ENCODE assay signal across 8 mouse cellular contexts in the genomic region with DNA sequence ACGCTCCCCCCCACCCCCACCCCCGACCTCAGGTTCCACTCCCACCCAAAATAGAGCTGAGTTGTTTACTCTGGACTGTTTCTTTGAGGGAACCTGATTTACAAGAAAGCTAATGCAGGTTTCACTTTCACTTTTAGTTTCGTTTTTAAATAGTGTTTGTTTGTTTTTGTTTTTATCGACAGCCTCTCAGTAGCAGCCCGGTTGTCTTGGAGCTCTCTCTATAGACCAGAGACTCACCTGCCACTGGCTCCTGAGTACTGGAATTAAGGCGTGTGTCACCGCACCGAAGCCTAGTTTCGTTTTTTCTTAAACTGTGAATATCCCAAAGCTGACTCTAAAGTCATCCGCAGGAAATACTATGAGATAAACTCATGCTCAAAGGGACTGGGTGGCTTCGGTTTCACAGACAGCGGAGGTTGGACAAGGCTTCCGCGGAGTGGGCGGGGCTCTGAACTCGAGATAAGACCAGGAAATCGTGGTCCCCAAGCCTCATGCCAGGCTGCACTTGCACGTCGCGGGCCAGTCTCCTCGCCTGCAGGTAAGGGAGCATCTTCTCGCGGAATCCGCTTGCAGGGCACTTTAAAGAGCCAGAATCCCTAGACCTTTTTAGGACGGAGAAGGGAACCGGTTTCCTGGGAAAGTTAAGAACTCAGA. TPM values are rescaled to one million over a fixed set of nuclear protein-coding genes. Genes with fewer than 3 reads are reported as not detected.
DNase-seq lines count a peak whose midpoint lies in the region; ATAC-seq and TF ChIP-seq lines count a peak whose summit lies in the region.

Plgrkt (minus strand) TSS at position 422 of the 654 bp plus-strand sequence.
Cd274 (plus strand) TSS at position 487 of the 654 bp plus-strand sequence.

- peak within 1 kb of the TSS; percentile 73 for H3K4me3 ChIP-seq in G1E (ENCODE audit: low read depth, low read length)
- H3K4me3 ChIP-seq in forebrain, embryonic 14.5 days (ENCODE audit: low read depth, low read length): peak within 1 kb of the TSS; percentile 34

- no peaks in the 10 kb centered on the region for H3K27me3 ChIP-seq in G1E (ENCODE audit: insufficient read depth, low read length)
- no peaks in the 10 kb centered on the region for H3K27me3 ChIP-seq in forebrain, embryonic 14.5 days (replicated peaks; ENCODE audit: control insufficient read depth, insufficient read depth, low read length)

- peaks cover 64% of the 10 kb centered on the region for H3K4me1 ChIP-seq in G1E (ENCODE audit: insufficient read depth, low read depth, low read length)
- peaks cover 6% of the 10 kb centered on the region for H3K4me1 ChIP-seq in forebrain, embryonic 14.5 days (ENCODE audit: control insufficient read depth, insufficient read depth, low read length)

- peak; percentile 84 for ATAC-seq in G1E (ENCODE audit: extremely low read depth, insufficient number of reproducible peaks, low FRiP score, poor library complexity, severe bottlenecking)
- peak; percentile 85 for ATAC-seq in cerebellum, adult (ENCODE audit: insufficient number of reproducible peaks, low FRiP score, low TSS enrichment)
- peak; percentile 44; the same call in 1 of the 2 replicates for ATAC-seq in forebrain, embryonic 14.5 days

- H3K36me3 ChIP-seq in G1E (replicated peaks): peaks cover 18% of the 10 kb centered on the region
- H3K36me3 ChIP-seq in forebrain, embryonic 14.5 days (ENCODE audit: control insufficient read depth, insufficient read depth, low read length): no peaks in the 10 kb centered on the region

- WGBS in forebrain, embryonic 14.5 days: 3% methylated on average over 26 of the region's 26 CpGs

- intact Hi-C loops in heart, postnatal 36 days (cut with DNase I): no loop called here

- peak within 1 kb of the TSS; percentile 52 for H3K9ac ChIP-seq in forebrain, embryonic 14.5 days (ENCODE audit: low read length)

- peak; percentile 82 for DNase-seq in G1E (ENCODE audit: low spot score)
- peak; percentile 63 for DNase-seq in forebrain, embryonic 14.5 days (ENCODE audit: low spot score)
- DNase-seq in heart, postnatal 36 days: peak; percentile 74 to 77
- DNase-seq in layer of hippocampus, postnatal 10 days (ENCODE audit: low spot score in 2 of 2): peak; percentile 38 to 48
- peak; percentile 96 for DNase-seq in lung, postnatal 36 days
- DNase-seq in retina, adult 2 months (ENCODE audit: low read depth, low spot score): peak; percentile 23
- DNase-seq in thymus, postnatal 36 days: peak; percentile 88 to 93

- peak within 1 kb of the TSS; percentile 65 for H3K4me2 ChIP-seq in forebrain, embryonic 14.5 days (ENCODE audit: low read length)

- no peak for TF ChIP-seq CTCF in G1E (IDR thresholded peaks at IDR 0.05; ENCODE audit: low read depth, low read length)

- H3K27ac ChIP-seq in forebrain, embryonic 14.5 days (ENCODE audit: low read depth, low read length): no peak within 1 kb of the TSS

- H3K9me3 ChIP-seq in G1E (replicated peaks): no peaks in the 10 kb centered on the region
- H3K9me3 ChIP-seq in forebrain, embryonic 14.5 days (replicated peaks; ENCODE audit: control insufficient read depth, low read length): no peaks in the 10 kb centered on the region

RNA-seq across cellular contexts. Expression of gene Plgrkt, which starts in this region (rescaled TPM):
- total RNA-seq in G1E (2014; fragmentation: Nextera tagmentation) (179 and 190 TPM in 2 replicates), G1E (2017) (439 and 475 TPM in 2 replicates)
- polyA plus RNA-seq in G1E (2012): 38.2 and 39.8 TPM in 2 replicates
- 109 TPM in 2 replicates for polyA plus RNA-seq in forebrain, embryonic 14.5 days (2014; fragmentation: Nextera tagmentation; extraction: Ambion mirVana)
- total RNA-seq in heart, postnatal 36 days (2021): 10 to 100 TPM; 26.6 to 27.9 TPM
- 10 to 100 TPM; 33.3 to 33.9 TPM for total RNA-seq in layer of hippocampus, postnatal 10 days (2021)

RNA-seq across cellular contexts. Expression of gene Cd274, which starts in this region (rescaled TPM):
- total RNA-seq in G1E (2014; fragmentation: Nextera tagmentation) (15.1 and 18.4 TPM in 2 replicates), G1E (2017) (37.1 and 40.8 TPM in 2 replicates)
- polyA plus RNA-seq in G1E (2012): 0.29 and 0.56 TPM in 2 replicates
- polyA plus RNA-seq in forebrain, embryonic 14.5 days (2014; fragmentation: Nextera tagmentation; extraction: Ambion mirVana): 0.46 and 0.74 TPM in 2 replicates
- 1 to 10 TPM; 2.3 to 3.3 TPM for total RNA-seq in heart, postnatal 36 days (2021)
- 1 to 10 TPM; 1.1 to 1.6 TPM for total RNA-seq in layer of hippocampus, postnatal 10 days (2021)

Comparison
In these comparisons a context has a peak if more than half of its experiments do, and no peak if none do; other contexts are left out.
1. RNA of gene Plgrkt (total RNA-seq): 179 to 475 TPM in G1E; 33.3 to 33.9 TPM in layer of hippocampus, postnatal 10 days and 26.6 to 27.9 TPM in heart, postnatal 36 days; every median in the first group is over 4 times any median in the second.
2. DNase-seq: peak in every context shown above with its lines; median percentile 96 in lung, postnatal 36 days; 90 in thymus, postnatal 36 days; 82 in G1E; 76 in heart, postnatal 36 days; 63 in forebrain, embryonic 14.5 days; 43 in layer of hippocampus, postnatal 10 days; 23 in retina, adult 2 months.
3. Peak in every context shown above with its lines, with median percentiles within 50 percentile points of each other: ATAC-seq.